Mouse (Mus musculus) cerebral cortex, adult 2 months (tissue): Measurements from ENCODE around the gene Ppara.

Source experiments
- whole genome bisulfite sequencing: fragments of 180-500 bp; shearing (Covaris S2); methylation state at CpG from one replicate; pipeline ENCODE4 v1.1.7; 2018; 5-methylcytosine and 5-hydroxymethylcytosine counted together

Ppara gene

DNA sequence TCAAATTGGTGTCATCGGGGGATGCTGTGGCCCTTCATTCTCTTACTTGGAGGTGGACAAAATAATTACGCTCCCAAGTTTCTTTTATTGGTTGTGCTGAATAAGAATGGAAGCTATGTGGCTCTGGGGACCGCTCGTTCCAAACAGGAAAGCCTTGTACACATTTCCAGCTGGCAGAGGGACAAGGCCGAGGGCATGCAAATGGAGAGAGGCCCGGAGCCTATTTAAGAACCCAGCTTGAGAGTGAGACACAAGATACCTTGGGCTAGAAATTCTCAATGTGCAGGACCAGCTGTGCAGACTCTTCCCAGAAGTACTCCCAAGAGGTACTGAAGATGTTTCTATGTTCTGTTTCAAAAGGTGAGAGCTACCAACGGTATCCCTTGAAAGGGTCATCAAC lies 21.8 kb downstream of the Ppara start:
- WGBS = 59% methylated on average over 7 of the region's 7 CpGs

DNA sequence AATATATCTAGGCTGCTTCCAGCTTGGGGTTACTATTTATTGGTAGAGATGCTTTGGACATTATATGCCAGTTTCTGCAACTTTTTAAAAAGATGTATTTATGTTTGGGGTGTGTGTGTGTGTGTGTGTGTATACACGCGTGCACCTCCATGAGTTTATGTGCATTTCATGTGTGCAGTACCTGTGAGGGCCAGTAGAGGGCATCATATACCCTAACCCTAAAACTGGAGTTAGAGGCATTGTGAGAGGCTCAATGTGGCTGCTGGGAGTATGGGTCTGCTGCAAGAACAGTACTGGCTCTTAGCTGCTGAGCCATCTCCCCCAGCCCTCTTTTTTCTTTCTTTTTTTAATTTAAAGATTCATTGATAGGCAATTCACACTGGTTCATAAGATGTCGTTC lies 23.0 kb downstream of the Ppara start:
- 92% methylated on average over 3 of the region's 3 CpGs for WGBS

DNA sequence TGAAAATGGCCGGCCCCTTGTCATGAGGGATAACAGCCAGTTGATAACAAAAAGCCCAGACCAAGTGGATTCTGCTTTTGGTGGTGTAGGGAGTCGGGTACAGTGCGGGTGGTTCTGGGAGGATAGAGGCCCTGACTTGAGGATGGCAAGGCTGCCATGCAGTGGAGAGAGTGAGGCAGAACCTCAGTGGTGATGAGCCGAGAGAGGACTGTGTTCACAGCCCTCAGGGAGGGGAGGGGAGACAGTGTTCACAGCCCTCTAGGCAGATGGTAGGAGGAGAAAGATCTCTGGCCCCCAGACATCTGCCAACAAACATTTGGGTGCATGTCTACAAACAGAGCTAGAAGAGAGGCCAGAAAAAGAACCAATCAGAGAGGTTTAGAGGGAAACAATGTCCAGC lies 28.0 kb downstream of the Ppara start:
- WGBS = 84% methylated on average over 4 of the region's 4 CpGs

DNA sequence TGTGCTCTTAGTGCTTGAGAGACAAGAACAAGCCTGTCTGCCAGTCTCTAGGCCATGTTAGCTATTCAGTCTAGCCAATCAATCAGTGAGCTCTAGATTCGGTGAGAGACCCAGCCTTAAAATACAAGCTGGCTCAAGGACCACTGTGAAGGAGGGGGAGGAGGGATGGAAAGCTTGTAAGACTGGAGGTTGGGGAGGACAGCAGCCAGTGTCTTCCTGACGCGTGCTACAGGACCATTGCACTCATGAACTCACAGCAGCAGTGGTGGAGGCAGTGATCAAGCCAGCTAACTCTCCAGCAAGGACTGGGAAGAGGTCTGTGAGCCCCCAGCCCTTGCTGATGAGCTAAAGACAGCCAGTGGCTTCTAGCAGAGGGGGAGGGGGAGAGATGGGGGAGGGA lies 30.2 kb downstream of the Ppara start:
- WGBS = 57% methylated on average over 3 of the region's 3 CpGs

DNA sequence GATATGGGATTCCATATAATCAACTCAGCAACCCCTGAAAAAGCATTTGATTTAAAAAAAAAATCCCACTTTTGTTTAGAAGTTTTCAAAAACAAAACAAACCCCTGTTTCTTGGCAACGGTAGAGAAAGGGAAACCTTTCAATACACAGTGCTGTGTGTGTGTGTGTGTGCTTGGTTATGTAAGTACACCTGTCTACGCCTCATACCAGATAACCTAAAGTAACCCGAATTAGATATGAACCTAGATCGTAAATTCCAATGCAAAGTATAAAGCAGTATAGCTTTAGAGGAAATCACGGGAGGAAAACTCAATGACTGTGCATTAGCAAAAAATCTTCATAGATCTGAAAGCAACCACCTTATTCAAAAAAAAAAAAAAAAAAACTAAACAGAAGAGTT lies 31.9 kb downstream of the Ppara start:
- 86% methylated on average over 5 of the region's 5 CpGs for WGBS

DNA sequence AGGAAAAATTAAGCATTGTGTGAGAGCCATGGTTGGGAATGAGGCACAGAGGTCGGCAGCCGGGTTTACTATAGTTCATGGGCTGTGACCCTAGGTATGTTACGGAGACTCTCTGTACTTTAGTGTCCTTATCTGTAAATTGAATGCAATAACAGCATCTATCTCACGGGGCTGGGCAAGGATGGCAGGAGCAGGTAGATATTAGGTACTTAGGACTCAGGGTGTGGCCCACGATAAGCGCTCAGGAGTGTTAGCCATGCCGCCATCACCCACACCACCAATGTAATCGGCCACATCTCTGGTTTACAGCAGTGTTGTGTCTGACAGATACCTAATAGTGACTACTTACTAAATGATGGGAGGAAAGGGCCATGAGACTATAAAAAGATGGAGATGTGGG lies 34.2 kb downstream of the Ppara start:
- 95% methylated on average over 8 of the region's 8 CpGs for WGBS

DNA sequence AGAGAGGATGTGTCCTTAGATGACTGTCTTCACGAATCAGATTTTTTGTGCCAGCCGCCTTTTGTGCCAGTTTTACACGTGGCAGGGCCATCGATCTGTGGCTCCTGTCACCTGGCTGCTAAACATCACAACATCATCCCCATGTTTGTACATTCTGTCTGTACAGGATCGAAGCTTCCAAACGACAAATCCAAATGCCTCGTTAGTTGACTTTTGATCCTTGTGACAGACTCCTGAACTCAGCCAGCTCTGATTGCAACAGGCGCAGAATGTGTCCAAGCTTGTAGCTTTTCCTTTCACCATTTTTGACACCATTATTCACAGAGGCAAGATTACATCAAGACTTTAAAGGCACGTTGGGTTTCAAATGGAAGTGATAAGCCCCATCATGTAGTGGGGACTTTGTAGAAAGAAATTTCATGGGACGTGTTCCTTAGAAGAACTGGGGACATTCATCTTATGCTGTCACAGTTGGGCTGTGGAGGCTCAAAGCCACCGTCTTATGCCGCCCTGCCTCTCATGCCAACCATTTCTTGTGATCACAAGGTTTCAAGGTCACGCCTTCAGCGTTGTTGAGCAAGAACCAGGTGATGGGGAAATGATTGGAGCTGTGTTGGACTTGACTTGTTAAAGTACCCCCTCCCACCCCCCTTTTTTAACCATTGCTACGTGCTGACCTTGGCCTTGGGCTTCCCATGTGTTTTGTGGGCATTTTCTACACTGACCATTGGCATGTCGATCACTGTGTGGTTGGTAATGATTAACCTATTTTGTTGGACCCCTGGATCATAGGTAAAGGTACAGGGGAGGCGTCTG lies 36.7 kb downstream of the Ppara start:
- 85% methylated on average over 17 of the region's 17 CpGs for WGBS

DNA sequence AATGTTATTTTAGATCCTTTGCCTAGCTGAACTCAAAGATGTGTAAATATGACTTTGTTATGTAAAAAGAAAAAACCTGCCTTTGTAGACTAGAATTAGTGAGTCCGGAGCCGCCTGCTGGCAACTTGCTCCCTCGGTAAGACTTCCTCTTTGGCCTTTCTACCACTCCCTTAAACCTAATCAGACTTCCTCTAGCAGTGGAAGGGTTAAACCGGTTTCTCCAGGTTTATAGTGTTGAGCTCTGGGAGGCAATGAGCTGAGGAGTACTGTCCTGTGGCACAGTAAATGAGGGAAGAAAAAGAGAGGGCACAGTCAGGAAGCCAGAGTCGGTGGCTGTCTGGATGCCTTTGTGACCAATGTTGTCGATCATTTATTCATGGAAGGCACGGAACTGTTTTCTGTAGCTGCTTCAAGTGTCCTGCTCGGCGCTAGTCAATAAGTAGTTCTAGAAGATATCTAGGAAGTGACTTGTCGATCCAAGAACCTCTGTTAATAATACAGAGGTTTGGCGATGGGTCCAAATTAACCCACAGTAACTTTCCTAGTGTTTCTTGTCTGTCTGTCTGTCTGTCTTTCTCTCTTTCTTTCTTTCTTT lies 37.5 kb downstream of the Ppara start:
- WGBS = 75% methylated on average over 11 of the region's 11 CpGs

DNA sequence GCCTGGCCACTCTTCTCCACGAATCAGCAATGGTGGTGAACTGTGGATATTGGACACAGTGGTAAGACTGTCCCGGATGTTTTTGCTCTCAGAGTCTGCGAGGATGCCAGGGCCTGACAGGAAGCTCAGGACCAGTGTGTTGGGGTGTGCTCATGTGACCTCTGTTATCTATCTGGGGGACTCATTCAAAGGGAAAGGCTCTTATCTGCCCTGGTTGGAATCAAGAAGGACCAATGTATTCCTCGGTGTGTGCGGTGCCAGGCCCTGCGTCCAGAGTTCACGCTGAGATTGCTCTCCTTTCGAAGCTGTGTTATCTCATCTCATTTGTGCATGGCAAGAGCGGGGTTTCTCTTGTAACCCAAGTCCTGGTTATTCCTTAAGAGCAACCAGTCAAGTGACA lies 39.6 kb downstream of the Ppara start:
- 93% methylated on average over 9 of the region's 9 CpGs for WGBS

DNA sequence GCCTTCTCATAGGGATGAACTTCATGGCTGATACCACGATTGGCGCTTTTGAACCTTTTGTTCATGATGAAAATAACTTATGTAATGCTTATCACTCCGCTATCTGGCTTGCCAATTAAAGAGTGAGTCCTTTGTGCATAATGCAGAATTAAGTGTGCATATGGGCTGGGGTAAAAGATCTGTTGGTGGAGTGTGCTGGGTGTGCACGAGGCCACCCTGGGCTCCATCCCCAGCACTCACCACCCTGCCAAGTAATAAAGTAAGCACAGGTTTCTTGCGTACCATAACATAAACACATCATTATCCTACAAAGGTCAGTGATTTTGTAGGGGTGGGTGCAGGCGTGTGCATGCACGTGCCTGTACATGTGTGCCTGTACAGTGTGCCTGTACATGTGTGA lies 40.2 kb downstream of the Ppara start:
- 86% methylated on average over 7 of the region's 7 CpGs for WGBS

DNA sequence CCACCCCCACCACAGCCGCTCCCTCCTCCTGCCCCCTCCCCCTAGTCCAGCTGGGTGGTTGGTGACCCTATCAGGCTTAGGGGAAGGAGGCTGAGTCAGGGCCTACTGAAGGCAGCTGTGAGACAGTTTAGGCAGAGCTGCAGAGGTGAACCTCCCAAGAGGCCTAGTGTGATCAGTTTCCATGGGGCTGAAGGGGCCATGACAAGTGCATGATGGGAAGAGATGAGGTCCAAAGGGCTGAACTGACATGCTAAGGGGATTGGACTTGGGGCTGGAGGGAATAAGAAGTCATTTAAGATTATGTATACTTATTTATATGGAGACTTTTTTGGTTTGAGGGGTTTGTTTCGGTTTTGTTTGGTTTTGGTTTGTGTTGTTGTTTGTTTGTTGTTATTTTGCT lies 41.5 kb downstream of the Ppara start:
- 79% methylated on average over 2 of the region's 2 CpGs for WGBS

DNA sequence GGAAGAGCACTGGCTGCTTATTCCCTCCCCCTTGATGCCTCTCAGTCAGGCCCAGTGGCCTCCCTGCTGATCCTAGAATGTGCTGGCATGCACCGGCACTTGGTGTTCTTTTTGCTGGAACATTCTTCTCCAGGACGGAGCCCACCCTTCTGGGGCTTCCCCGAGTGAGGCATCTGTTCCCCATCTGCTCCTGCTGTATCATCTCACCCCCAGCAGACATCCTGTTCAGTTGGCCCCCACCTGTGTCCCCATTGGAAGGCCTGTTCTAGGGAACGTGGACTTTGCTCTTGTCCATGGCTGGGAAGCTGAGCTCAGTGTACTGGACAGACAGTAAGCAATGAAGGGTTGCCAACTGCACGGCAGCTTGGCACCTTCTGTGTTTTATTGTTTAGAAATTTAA lies 42.0 kb downstream of the Ppara start:
- WGBS = 65% methylated on average over 5 of the region's 5 CpGs

DNA sequence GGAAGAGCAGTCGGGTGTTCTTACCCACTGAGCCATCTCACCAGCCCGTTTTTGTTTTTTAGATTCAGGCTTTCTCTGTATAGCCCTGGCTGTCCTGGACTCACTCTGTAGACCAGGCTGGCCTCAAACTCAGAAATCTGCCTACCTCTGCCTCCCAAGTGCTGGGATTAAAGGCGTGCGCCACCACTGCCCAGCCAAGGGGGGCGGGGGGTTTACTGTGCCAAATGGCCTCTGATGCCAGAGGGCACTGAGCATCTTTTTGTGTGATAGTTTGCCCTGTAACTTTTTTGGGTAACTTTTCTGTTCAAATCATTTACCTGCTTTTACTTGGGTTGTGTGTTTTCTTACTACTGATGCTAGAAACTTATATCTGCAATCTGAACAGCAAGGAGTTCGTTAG lies 44.1 kb downstream of the Ppara start:
- WGBS = 91% methylated on average over 6 of the region's 6 CpGs

DNA sequence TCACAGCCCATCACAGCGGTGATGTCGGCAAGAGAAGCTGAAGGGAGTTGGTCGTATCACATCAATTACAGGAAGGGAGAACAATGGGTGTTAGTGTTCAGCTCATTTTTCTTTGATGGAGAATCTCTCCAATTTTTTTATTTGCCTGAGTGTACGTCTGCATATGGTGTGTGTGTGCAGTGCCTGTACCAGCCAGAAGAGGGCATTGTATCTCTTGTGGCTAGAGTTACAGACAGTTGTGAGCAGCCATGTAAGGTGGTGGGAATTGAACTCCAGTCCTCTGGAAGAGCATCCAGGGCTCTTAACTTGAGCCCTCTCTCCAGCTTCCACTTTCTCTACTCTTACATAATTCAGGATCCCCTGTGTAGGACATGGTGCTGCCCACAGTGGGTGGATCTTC lies 48.4 kb downstream of the Ppara start:
- 84% methylated on average over 4 of the region's 4 CpGs for WGBS

DNA sequence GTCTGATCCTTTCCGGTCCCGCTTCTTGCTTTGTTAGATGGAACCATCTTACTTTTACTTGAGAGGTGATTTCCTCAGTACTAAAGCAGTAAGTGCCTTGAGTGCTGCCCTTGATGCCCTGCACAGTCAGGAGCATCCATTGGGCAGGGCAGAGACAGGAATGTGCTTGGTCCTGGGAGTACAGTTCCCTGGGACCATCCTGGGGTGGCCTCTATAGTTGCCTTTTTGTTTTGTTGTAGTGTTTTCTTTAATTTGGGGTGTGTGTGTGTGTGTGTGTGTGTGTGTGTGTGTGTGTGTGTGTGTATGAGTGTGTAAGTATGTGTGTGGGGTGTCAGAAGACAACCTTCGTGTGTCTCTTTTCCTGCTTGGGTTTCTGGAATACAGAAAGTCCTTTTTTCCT lies 49.6 kb downstream of the Ppara start:
- 90% methylated on average over 3 of the region's 3 CpGs for WGBS

DNA sequence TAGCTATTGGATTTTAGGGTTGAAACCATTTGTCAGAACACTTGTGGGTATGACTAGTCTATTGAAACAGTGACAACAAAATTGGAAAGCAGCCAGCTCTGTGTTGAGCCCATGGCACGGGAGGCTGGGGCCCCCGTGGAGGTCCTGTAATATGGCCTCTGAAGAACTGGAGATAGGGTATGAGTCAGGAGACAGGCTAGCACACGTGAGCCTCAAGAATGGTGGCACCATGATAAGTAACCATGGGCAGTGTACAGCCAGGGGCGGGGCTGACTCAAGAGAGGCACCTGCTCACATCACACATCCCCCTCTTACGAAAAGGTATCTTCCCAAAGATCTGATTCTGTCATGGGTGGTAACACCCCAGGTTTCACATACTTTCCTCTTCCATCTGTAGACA lies 51.9 kb downstream of the Ppara start:
- 62% methylated on average over 5 of the region's 5 CpGs for WGBS

DNA sequence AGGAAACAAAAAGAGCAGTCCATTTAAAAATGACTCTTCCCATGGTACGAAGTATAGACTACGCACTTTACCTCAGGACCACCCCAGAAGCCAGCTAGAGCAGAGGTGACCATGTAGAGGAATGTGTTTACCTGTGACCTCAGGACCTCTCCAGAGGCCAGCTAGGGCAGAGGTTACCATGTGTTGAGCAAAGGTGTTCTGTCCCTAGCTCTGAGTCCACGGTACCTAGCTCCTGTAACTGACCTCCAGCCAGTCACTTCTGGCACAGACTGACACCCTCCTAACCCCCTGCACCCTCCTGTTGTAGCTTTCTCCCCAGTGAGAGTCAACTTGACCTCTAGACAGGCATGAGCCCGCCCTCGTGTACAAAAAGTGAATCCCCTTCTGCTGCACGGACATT lies 52.7 kb downstream of the Ppara start:
- 93% methylated on average over 6 of the region's 6 CpGs for WGBS

DNA sequence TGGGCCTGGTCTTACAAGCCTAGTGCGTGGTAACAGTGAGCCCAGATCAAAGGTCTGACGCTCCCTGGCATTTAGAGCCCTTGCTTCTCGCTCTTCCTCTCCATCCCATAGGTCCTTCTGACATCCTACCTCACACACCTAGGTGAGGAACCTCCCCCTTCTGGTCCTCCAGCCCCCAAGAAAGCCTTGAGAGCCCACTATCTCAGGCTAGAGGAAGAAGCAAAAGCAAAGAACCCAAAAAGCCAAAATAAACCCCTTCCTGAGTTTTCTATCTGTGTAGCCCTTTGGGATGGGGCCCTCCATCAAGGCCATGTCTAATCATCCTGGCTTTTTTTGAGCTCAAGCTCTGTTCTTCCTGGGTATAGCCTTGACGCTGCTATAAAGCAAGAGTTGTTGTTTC lies 53.3 kb downstream of the Ppara start:
- 96% methylated on average over 4 of the region's 4 CpGs for WGBS

DNA sequence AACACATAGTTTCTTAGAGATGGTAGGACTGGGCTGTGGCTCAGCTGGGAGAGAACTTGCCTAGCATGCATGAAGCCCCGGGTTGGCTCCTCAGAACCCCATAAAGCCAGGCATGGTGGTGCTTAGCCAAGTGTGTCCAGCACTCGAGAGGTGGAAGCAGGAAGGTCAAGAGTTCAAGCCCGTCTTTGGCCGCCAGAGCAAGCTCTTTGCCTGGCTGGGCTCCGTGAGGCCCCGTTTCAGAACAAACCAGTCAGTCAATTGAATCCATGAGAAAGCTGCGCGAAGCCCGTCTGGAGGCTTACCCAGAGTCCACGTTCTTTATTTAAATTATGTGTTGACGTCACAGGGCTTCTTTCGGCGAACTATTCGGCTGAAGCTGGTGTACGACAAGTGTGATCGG lies 53.9 kb downstream of the Ppara start:
- whole genome bisulfite sequencing = 86% methylated on average over 16 of the region's 16 CpGs

DNA sequence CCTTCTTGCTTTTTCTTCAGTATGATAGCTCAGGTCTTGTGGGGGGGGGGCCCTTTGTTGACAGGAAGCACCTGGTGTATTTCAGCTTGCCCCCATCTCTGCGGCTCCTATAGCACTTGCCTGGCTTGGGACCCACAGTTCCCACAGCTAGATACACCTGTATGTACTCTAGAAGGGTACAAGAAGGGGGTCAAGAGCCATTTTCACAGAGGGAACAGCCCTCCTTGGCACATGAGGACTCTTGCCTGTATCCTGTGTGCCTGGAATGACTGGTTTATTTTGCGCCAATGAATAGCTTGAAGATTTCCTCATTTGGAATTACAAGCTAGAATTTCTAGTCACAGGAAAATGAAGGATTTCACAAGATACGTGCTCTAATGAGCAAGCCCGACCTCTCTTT lies 56.7 kb downstream of the Ppara start:
- 93% methylated on average over 4 of the region's 4 CpGs for whole genome bisulfite sequencing

DNA sequence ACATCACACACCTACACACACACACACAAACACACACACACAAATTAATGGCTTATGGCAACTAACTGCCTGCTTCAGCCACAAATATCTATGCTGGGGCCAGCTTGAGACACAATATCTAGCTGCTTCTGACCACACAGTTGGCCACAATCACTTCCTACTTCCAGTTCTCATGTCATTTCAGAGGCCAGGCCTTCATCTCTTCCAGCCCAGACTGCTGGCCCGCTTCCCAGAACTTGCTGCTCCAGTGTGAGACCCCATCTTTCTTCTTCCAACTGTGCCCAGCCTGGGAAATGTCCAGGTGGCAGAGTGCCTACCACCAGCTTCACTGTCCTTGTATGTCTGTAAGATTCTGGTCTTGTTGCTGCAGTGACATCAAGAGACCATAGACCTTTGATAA lies 58.0 kb downstream of the Ppara start:
- 75% methylated on average over 1 of the region's 1 CpGs for WGBS

DNA sequence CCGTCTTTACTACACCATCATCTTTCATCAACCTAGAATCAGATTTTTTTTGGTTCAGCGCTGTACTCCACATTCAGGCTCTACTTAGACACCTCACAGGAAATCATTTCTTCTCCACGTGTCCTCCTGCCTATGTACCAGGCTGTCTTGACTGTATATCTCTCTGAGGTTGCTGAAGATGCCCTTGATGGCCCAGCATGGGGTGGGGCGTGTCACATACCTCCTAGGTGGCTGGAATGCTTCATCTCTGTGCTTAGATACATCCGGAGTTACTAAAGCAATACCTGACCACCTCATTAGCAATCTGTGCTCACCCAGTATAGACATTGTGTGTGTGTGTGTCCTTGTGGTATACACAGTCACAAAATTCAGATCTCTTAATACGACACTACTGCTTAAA lies 60.7 kb downstream of the Ppara start:
- 88% methylated on average over 6 of the region's 6 CpGs for WGBS

DNA sequence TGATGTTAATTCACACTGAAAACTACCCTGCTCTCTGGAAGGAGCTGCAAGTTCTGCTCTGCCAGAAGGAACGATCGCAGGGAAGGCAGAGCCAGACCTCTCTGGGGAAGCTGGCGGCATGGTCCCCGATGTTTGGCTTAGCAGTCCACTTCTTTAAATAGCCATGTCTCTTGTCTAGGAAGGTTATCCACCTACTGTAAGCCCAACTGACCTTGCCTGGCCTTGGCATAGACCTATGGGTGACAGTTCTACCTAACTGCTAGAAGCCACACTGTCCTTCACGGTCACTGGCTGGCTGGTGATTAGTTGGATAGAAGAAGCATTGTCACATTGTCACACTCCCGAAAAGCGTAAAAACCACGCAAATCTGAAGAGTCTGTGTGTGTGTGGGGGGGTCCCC lies 63.9 kb downstream of the Ppara start:
- 86% methylated on average over 8 of the region's 8 CpGs for WGBS

DNA sequence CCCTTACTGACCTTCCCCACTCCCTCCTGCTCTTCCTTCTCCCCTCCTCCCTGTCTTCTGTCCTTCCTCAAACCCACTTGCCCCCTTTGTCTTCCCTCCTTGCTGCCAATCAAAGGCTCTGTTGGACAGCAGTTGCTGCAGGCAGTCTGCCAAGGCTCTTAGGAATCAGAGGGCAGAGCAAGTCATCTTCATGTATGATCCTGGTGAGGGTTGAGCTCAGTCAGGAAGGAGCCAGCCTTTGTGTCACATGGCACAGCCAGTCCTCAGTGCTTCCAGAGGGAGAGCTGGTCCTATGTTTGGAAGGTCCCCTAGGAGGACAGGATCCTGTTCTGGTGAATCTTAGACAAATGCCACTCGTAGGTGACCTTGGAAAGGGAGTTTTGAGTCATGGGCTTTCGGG lies 68.1 kb downstream of the Ppara start:
- WGBS = 82% methylated on average over 2 of the region's 2 CpGs
